Mouse (Mus musculus) bone marrow, adult 2 months (tissue): Measurements from ENCODE around the gene Rab15.

ENCODE experiments used
- CTCF ChIP-seq: fragments of 200-500 bp; IDR thresholded peaks from 2 replicates; pipeline ENCODE4 v1.5.1; 2011; ENCODE audit warnings: low read length, control low read depth; ENCODE audit not compliant: control insufficient read depth, insufficient read depth
- POLR2A ChIP-seq: fragments of 200-500 bp; IDR thresholded peaks from 2 replicates; pipeline ENCODE4 v1.6.1; 2011; ENCODE audit warnings: low read depth, mild to moderate bottlenecking, control low read depth, low read length, borderline replicate concordance; ENCODE audit not compliant: control insufficient read depth

GRCm38 (mm10) chr12:76795350-76795749 lies 27.4 kb downstream of the Rab15 start, which contains the start of gene Gpx2:
- TF ChIP-seq CTCF (no peak), POLR2A (no peak)
